Comparison of ENCODE assay signal across 8 mouse cellular contexts in genomic region chr6:47943021-47943691, GRCm38 (mm10). TPM values are rescaled to one million over a fixed set of nuclear protein-coding genes. Genes with fewer than 3 reads are reported as not detected.
A peak's percentile ranks its signal among the peaks of the same experiment; 100 is the strongest.
DNase-seq lines count a peak whose midpoint lies in the region; ATAC-seq and TF ChIP-seq lines count a peak whose summit lies in the region.

No protein-coding gene starts in this region.

- 7% methylated on average over 64 of the region's 64 CpGs for WGBS in hindbrain, postnatal 0 days

- no peak for TF ChIP-seq POLR2A in cortical plate, adult 2 months (IDR thresholded peaks at IDR 0.05; ENCODE audit: extremely low read depth, insufficient read depth, low read length)

- peak overlapping the region; percentile 63 for H3K9ac ChIP-seq in hindbrain, postnatal 0 days (replicated peaks; ENCODE audit: low read length)

- H3K36me3 ChIP-seq in hindbrain, postnatal 0 days (ENCODE audit: insufficient read depth, low read length): no peaks in the 10 kb centered on the region; the same call in 1 of the 2 replicates

- no peak overlapping the region for H3K27ac ChIP-seq in cortical plate, adult 2 months (ENCODE audit: insufficient read depth, low read length)
- H3K27ac ChIP-seq in hindbrain, postnatal 0 days: peak overlapping the region; percentile 60

- no peaks in the 10 kb centered on the region for H3K9me3 ChIP-seq in hindbrain, postnatal 0 days (ENCODE audit: low read length)

- intact Hi-C loops in left cerebral cortex, postnatal 4 days (cut with DNase I): no loop called here

- H3K4me3 ChIP-seq in cortical plate, adult 2 months (ENCODE audit: insufficient read depth, low read length): peak overlapping the region; percentile 17
- H3K4me3 ChIP-seq in hindbrain, postnatal 0 days (ENCODE audit: low read length): peak overlapping the region; percentile 35

- peak; percentile 65 to 78 for DNase-seq in adrenal gland, adult 18-20 months (ENCODE audit: low spot score in 2 of 2)
- DNase-seq in gastrocnemius, postnatal 10 days: peak; percentile 76
- peak; percentile 61 for DNase-seq in hindbrain, postnatal 0 days (ENCODE audit: low spot score)
- DNase-seq in left cerebral cortex, postnatal 4 days: peak; percentile 58
- DNase-seq in mesoderm, embryonic 11.5 days (ENCODE audit: low read depth, low spot score): peak; percentile 78
- peak; percentile 58 for DNase-seq in right cerebral cortex, postnatal 4 days
- no peak for DNase-seq in MN1 (ENCODE audit: low spot score)

- TF ChIP-seq CTCF in cortical plate, adult 2 months (IDR thresholded peaks at IDR 0.05; ENCODE audit: extremely low read depth, insufficient read depth, low read length): no peak
- TF ChIP-seq CTCF in hindbrain, postnatal 0 days (IDR thresholded peaks at IDR 0.05; ENCODE audit: low read depth): peak; percentile 24

- H3K27me3 ChIP-seq in hindbrain, postnatal 0 days (ENCODE audit: insufficient read depth, low read length): no peaks in the 10 kb centered on the region

- peak overlapping the region; percentile 69 for H3K4me2 ChIP-seq in hindbrain, postnatal 0 days (ENCODE audit: low read depth, low read length)

- ATAC-seq in hindbrain, postnatal 0 days: peak; percentile 91

- H3K4me1 ChIP-seq in cortical plate, adult 2 months (ENCODE audit: control insufficient read depth, insufficient read depth, low read length): no peaks in the 10 kb centered on the region
- peaks cover 9% of the 10 kb centered on the region for H3K4me1 ChIP-seq in hindbrain, postnatal 0 days (ENCODE audit: insufficient read depth, low read length)

RNA-seq across cellular contexts. Expression of gene Zfp956, which starts 10.0 kb away (rescaled TPM):
- total RNA-seq in adrenal gland, adult 18-20 months (2021): 1 to 10 TPM; 5.1 to 5.7 TPM
- polyA plus RNA-seq in cortical plate, adult 2 months (2012; rRNA removed): 27.1 and 30.9 TPM in 2 replicates
- 1 to 10 TPM; 4.3 to 6.0 TPM for total RNA-seq in gastrocnemius, postnatal 10 days (2021)
- 30.6 and 32.0 TPM in 2 replicates for total RNA-seq in hindbrain, postnatal 0 days (2014; rRNA removed)
- 21.0 and 21.3 TPM in 2 replicates for polyA plus RNA-seq in hindbrain, postnatal 0 days (2015; fragmentation: Nextera tagmentation; extraction: Ambion mirVana)
- total RNA-seq in left cerebral cortex, postnatal 4 days (2021): 10 to 100 TPM; 23.2 to 28.7 TPM

RNA-seq across cellular contexts. Expression of gene Zfp212, which starts 22.9 kb away (rescaled TPM):
- total RNA-seq in adrenal gland, adult 18-20 months (2021): 10 to 100 TPM; 12.8 to 15.0 TPM
- polyA plus RNA-seq in cortical plate, adult 2 months (2012; rRNA removed): 11.1 and 11.2 TPM in 2 replicates
- total RNA-seq in gastrocnemius, postnatal 10 days (2021): 10 to 100 TPM in 1 of 2 experiments, 1 to 10 TPM in 1; 9.8 to 12.7 TPM
- 15.3 and 17.0 TPM in 2 replicates for total RNA-seq in hindbrain, postnatal 0 days (2014; rRNA removed)
- polyA plus RNA-seq in hindbrain, postnatal 0 days (2015; fragmentation: Nextera tagmentation; extraction: Ambion mirVana): 19.6 and 20.3 TPM in 2 replicates
- 10 to 100 TPM; 18.5 to 20.5 TPM for total RNA-seq in left cerebral cortex, postnatal 4 days (2021)
